Mouse (Mus musculus) cerebellum, postnatal 10 days (tissue): ENCODE data around the gene Lyrm1.

ENCODE experiments used
- DNase-seq, 2 experiments: peaks; one replicate each; pipeline ENCODE4 v3.0.0; 2021; ENCODE audit warnings: mixed read lengths in 2 of 2

Lyrm1 gene

GRCm38 (mm10) chr7:119965651-119966395 lies 70.2 kb downstream of the Lyrm1 start:
- no peak for DNase-seq

GRCm38 (mm10) chr7:119969320-119969719 lies 73.7 kb downstream of the Lyrm1 start:
- no peak for DNase-seq

- DNase-seq, result no peak
These were observed 78.6 kb downstream of the Lyrm1 start for GRCm38 (mm10) chr7:119974214-119974613.

GRCm38 (mm10) chr7:119976256-119976655 lies 80.6 kb downstream of the Lyrm1 start:
- DNase-seq, result peak; percentile 84 to 93

- no peak for DNase-seq
These were observed 81.9 kb downstream of the Lyrm1 start for GRCm38 (mm10) chr7:119977574-119977973.

- no peak for DNase-seq
These were observed 82.9 kb downstream of the Lyrm1 start for GRCm38 (mm10) chr7:119978576-119978975.

- DNase-seq, result no peak
These were observed 84.5 kb downstream of the Lyrm1 start for GRCm38 (mm10) chr7:119980170-119980569.

- peak; percentile 43 to 63 for DNase-seq
These were observed 89.7 kb downstream of the Lyrm1 start for GRCm38 (mm10) chr7:119985279-119985912.

GRCm38 (mm10) chr7:119997066-119997465 lies 101.4 kb downstream of the Lyrm1 start:
- no peak for DNase-seq
